Mouse (Mus musculus) CH12.LX (cell line): ENCODE results near the gene Rmi2.

Source experiments
- MXI1 ChIP-seq: IDR thresholded peaks from 2 replicates; pipeline ENCODE4 v1.6.1; 2011; ENCODE audit warnings: mild to moderate bottlenecking, low read depth, low read length, improper control_type of control experiment
- POLR2A ChIP-seq: IDR thresholded peaks from 2 replicates; pipeline ENCODE4 v1.6.1; 2011; ENCODE audit warnings: low read depth, mild to moderate bottlenecking, improper control_type of control experiment, low read length

DNA sequence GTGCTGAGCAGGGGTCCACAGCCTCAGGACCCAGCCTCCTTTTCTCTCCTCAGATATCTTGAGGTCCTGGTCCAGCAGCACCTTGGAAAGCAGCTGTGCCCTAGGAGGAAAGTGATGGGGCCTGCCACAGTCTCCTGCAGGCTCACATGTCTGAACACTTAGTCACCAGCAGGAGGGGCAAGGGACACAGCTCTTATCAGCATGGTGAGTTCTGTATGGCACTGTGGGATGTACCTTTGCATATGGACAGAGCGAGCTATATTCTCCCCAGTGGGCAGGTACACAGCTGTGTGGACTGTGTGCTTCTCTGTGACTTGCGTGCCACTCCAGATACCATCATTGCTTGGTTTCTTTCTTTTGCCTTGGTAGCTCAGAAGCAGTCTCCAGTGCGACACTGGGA, 55.5 kb downstream of the Rmi2 start:
- TF ChIP-seq POLR2A, result no peak
- TF ChIP-seq MXI1, result no peak
